20 mouse cellular contexts compared by ENCODE assay signal in the genomic region with DNA sequence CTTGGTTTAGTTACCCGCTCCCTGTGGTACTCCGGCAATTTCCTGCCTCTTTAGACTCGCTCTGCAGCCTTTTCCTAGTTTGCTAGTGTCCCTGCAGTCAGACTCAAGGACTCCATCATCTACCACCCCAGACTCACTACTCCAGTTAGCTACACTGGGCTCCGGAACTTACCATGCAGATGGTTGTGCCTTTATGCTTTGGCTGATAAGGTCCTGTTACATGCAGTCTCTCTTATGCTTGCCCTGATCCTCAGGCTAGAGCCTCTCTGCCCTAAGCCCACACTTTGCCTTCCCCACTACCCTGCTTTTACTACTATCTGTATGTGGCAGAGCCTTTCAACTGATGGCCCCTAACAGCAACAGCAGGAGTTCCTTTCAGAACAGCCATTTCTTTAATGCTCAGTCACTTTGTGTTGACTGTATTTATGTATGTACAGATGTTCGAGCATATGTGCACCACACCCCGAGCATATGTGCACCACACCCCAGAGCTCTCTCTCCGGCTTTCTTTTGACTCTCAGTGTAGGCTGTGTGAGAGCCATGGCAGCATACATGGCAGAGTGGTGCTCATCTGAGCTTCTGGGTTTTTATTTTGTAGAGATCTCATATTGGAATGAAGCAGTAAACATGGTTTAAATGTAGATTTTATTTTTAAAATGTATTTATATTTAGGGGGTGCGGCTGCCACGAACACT. TPM values are rescaled to one million over a fixed set of nuclear protein-coding genes. Genes with fewer than 3 reads are reported as not detected.
DNase-seq lines count a peak whose midpoint lies in the region; ATAC-seq and TF ChIP-seq lines count a peak whose summit lies in the region.
"Had no signal": no experiment of that assay in that cellular context is flagged by ENCODE, and none has a peak within 500 bp of the region (broad histone marks: within the 10 kb centered on the region; RNA-seq: fewer than 3 reads in every experiment).

No protein-coding gene starts in this region.

- H3K9me3 ChIP-seq in midbrain, embryonic 13.5 days: no peaks in the 10 kb centered on the region
- no peaks in the 10 kb centered on the region for H3K9me3 ChIP-seq in midbrain, embryonic 15.5 days
- H3K9me3 ChIP-seq in liver, postnatal 0 days (ENCODE audit: low read length): no peaks in the 10 kb centered on the region

- peak; percentile 71 for ATAC-seq in frontal cortex, adult (ENCODE audit: low TSS enrichment)
- ATAC-seq in midbrain, embryonic 13.5 days: 0 out of 2 replicates have a peak, but pooled peaks have one; percentile 11
- ATAC-seq in midbrain, embryonic 15.5 days (replicated peaks): no peak
- peak; percentile 64; the same call in 1 of the 2 replicates for ATAC-seq in liver, postnatal 0 days

- H3K4me3 ChIP-seq in midbrain, embryonic 13.5 days (replicated peaks): no peak overlapping the region
- H3K4me3 ChIP-seq in midbrain, embryonic 15.5 days: no peak overlapping the region
- H3K4me3 ChIP-seq in liver, postnatal 0 days (ENCODE audit: low read depth, low read length): no peak overlapping the region

- H3K27me3 ChIP-seq in midbrain, embryonic 13.5 days: no peaks in the 10 kb centered on the region
- H3K27me3 ChIP-seq in midbrain, embryonic 15.5 days (replicated peaks): no peaks in the 10 kb centered on the region
- no peaks in the 10 kb centered on the region for H3K27me3 ChIP-seq in liver, postnatal 0 days (ENCODE audit: insufficient read depth, low read length)

- no peak for TF ChIP-seq EP300 in liver, postnatal 0 days (IDR thresholded peaks at IDR 0.05; ENCODE audit: low read depth)

- peaks cover 62% of the 10 kb centered on the region for H3K36me3 ChIP-seq in midbrain, embryonic 13.5 days
- H3K36me3 ChIP-seq in midbrain, embryonic 15.5 days (replicated peaks): peaks cover 18% of the 10 kb centered on the region
- H3K36me3 ChIP-seq in liver, postnatal 0 days (replicated peaks; ENCODE audit: insufficient read depth, low read length): peaks cover 17% of the 10 kb centered on the region

- no peaks in the 10 kb centered on the region for H3K4me1 ChIP-seq in midbrain, embryonic 13.5 days (replicated peaks)
- no peaks in the 10 kb centered on the region for H3K4me1 ChIP-seq in midbrain, embryonic 15.5 days
- H3K4me1 ChIP-seq in liver, postnatal 0 days (ENCODE audit: insufficient read depth): no peaks in the 10 kb centered on the region

- no peak for TF ChIP-seq CTCF in liver, postnatal 0 days (IDR thresholded peaks at IDR 0.05; ENCODE audit: low read depth)

- H3K9ac ChIP-seq in midbrain, embryonic 13.5 days (replicated peaks): no peak overlapping the region
- H3K9ac ChIP-seq in midbrain, embryonic 15.5 days: no peak overlapping the region
- no peak overlapping the region for H3K9ac ChIP-seq in liver, postnatal 0 days (replicated peaks)

- no peak for DNase-seq in frontal cortex, postnatal 10 days (ENCODE audit: low spot score in 2 of 2)
- DNase-seq in brain, adult 2 months (ENCODE audit: low read depth, low spot score): peak; percentile 56
- DNase-seq in liver, postnatal 0 days: no peak
- DNase-seq in cerebellum, adult 9-10 months: no peak
- no peak for DNase-seq in retina, embryonic 14.5 days (ENCODE audit: low spot score)
- DNase-seq: adrenal gland, postnatal 14 days; B cell, adult 2 months; cerebellum, adult 9-11 months; heart, adult 18-20 months; kidney, adult 8-10 months; kidney, postnatal 36 days; left cerebral cortex, postnatal 4 days; lung, adult 18-20 months; lung, postnatal 4 days; midbrain, embryonic 14.5 days; retina, postnatal 1 day had no signal

- H3K27ac ChIP-seq in midbrain, embryonic 13.5 days: no peak overlapping the region
- H3K27ac ChIP-seq in midbrain, embryonic 15.5 days: no peak overlapping the region
- H3K27ac ChIP-seq in liver, postnatal 0 days (ENCODE audit: low read depth): no peak overlapping the region
- H3K27ac ChIP-seq: stomach, postnatal 0 days had no signal

- H3K4me2 ChIP-seq in midbrain, embryonic 13.5 days (replicated peaks): no peak overlapping the region
- H3K4me2 ChIP-seq in midbrain, embryonic 15.5 days: no peak overlapping the region
- no peak overlapping the region for H3K4me2 ChIP-seq in liver, postnatal 0 days (ENCODE audit: low read depth, low read length)

- 97% methylated on average over 9 of the region's 9 CpGs for WGBS in midbrain, embryonic 13.5 days
- 94% methylated on average over 9 of the region's 9 CpGs for WGBS in midbrain, embryonic 15.5 days
- 84% methylated on average over 9 of the region's 9 CpGs for WGBS in liver, postnatal 0 days (ENCODE audit: insufficient replicate concordance)

RNA-seq across cellular contexts. Expression of a gene that starts 41.5 kb away (rescaled TPM):
- 46.2 and 55.9 TPM in 2 replicates for polyA plus RNA-seq in midbrain, embryonic 13.5 days (2015; fragmentation: Nextera tagmentation; extraction: Ambion mirVana)
- 44.0 and 47.2 TPM in 2 replicates for polyA plus RNA-seq in midbrain, embryonic 15.5 days (2015; fragmentation: Nextera tagmentation; extraction: Ambion mirVana)
- 8.3 and 8.5 TPM in 2 replicates for polyA plus RNA-seq in liver, postnatal 0 days (2015; fragmentation: Nextera tagmentation; extraction: Ambion mirVana)
